ENCODE assay signal across 20 mouse cellular contexts in the genomic region with DNA sequence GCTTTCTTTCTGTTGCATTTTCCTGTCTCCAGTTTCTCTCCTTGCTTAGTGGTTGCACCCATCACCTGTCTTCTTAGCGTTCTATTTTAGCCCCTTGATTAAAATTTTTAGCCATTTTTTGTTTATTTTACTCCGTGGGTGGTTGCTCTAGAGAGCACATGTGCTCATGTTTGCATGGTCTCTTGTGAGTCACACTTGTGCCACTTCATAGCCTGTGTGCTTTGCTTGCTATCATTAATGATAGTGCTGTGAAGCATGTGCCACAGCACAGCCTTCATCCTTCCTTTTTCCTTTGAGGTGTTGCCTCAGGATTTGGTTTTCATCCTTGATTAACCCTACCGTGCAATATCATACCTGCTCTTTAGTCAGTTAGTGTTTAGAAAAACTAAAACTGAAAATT.
DNase-seq lines count a peak whose midpoint lies in the region; ATAC-seq and TF ChIP-seq lines count a peak whose summit lies in the region.
"Had no signal": no experiment of that assay in that cellular context is flagged by ENCODE, and none has a peak within 500 bp of the region (broad histone marks: within the 10 kb centered on the region; RNA-seq: fewer than 3 reads in every experiment).

No protein-coding gene starts in this region.

- no peaks in the 10 kb centered on the region for H3K27me3 ChIP-seq in stomach, embryonic 16.5 days (ENCODE audit: control insufficient read depth, insufficient read depth, low read length)
- no peaks in the 10 kb centered on the region for H3K27me3 ChIP-seq in stomach, postnatal 0 days (ENCODE audit: control insufficient read depth, insufficient read depth, low read length)
- H3K27me3 ChIP-seq: embryonic facial prominence, embryonic 12.5 days; forebrain, embryonic 13.5 days; forebrain, embryonic 15.5 days had no signal

- no peaks in the 10 kb centered on the region for H3K36me3 ChIP-seq in stomach, embryonic 16.5 days (ENCODE audit: control insufficient read depth, insufficient read depth, low read length)
- H3K36me3 ChIP-seq in stomach, postnatal 0 days (ENCODE audit: control insufficient read depth, insufficient read depth, low read length), result no peaks in the 10 kb centered on the region
- H3K36me3 ChIP-seq: embryonic facial prominence, embryonic 10.5 days; embryonic facial prominence, embryonic 12.5 days; forebrain, embryonic 15.5 days had no signal

- no peak overlapping the region for H3K4me2 ChIP-seq in stomach, embryonic 16.5 days (ENCODE audit: low read depth, low read length)
- no peak overlapping the region for H3K4me2 ChIP-seq in stomach, postnatal 0 days (replicated peaks; ENCODE audit: low read depth)
- H3K4me2 ChIP-seq: embryonic facial prominence, embryonic 12.5 days; forebrain, embryonic 13.5 days; forebrain, embryonic 15.5 days had no signal

- no peaks in the 10 kb centered on the region for H3K9me3 ChIP-seq in stomach, embryonic 16.5 days (replicated peaks; ENCODE audit: control insufficient read depth, low read length)
- no peaks in the 10 kb centered on the region for H3K9me3 ChIP-seq in stomach, postnatal 0 days (ENCODE audit: control insufficient read depth, low read length)
- H3K9me3 ChIP-seq: embryonic facial prominence, embryonic 10.5 days; embryonic facial prominence, embryonic 12.5 days; forebrain, embryonic 13.5 days; forebrain, embryonic 15.5 days had no signal

- peak; percentile 41 for DNase-seq in layer of hippocampus, adult 9-11 months
- no peak for DNase-seq in layer of hippocampus, postnatal 36 days
- DNase-seq in stomach, postnatal 0 days (ENCODE audit: low spot score), result peak; percentile 29
- DNase-seq in kidney, postnatal 25 days, result no peak
- DNase-seq: adrenal gland, adult 2 months; adrenal gland, postnatal 10 days; adrenal gland, postnatal 25 days; cerebellum, adult 11 months; cerebellum, adult 18-20 months; cerebellum, adult 8-10 months; cerebellum, adult 9-11 months; cerebellum, postnatal 14 days; cerebellum, postnatal 36 days; embryo, embryonic 11 days; forebrain, postnatal 0 days had no signal

- 48% methylated on average over 3 of the region's 3 CpGs for WGBS in stomach, embryonic 16.5 days
- 39% methylated on average over 3 of the region's 3 CpGs for WGBS in stomach, postnatal 0 days

- no peak for TF ChIP-seq CTCF in stomach, postnatal 0 days (IDR thresholded peaks at IDR 0.05; ENCODE audit: low read depth)

- ATAC-seq in stomach, embryonic 16.5 days (ENCODE audit: insufficient read depth, low FRiP score), result peak; percentile 58; the same call in 1 of the 2 replicates
- peak; percentile 93 for ATAC-seq in stomach, postnatal 0 days (ENCODE audit: low FRiP score, low TSS enrichment)
- ATAC-seq: forebrain, embryonic 13.5 days; forebrain, embryonic 15.5 days; forebrain, postnatal 0 days had no signal

- no peak for TF ChIP-seq EP300 in stomach, postnatal 0 days (optimal IDR thresholded peaks at IDR 0.05)

- no peaks in the 10 kb centered on the region for H3K4me1 ChIP-seq in stomach, embryonic 16.5 days (ENCODE audit: control insufficient read depth, insufficient read depth, low read length)
- H3K4me1 ChIP-seq in stomach, postnatal 0 days (replicated peaks; ENCODE audit: control insufficient read depth, insufficient read depth), result no peaks in the 10 kb centered on the region
- H3K4me1 ChIP-seq: embryonic facial prominence, embryonic 10.5 days; embryonic facial prominence, embryonic 12.5 days; forebrain, embryonic 13.5 days; forebrain, embryonic 15.5 days had no signal

- H3K4me3 ChIP-seq in stomach, embryonic 16.5 days (replicated peaks; ENCODE audit: low read length), result no peak overlapping the region
- H3K4me3 ChIP-seq in stomach, postnatal 0 days (ENCODE audit: low read depth, low read length), result no peak overlapping the region
- H3K4me3 ChIP-seq: embryonic facial prominence, embryonic 10.5 days; embryonic facial prominence, embryonic 12.5 days; forebrain, embryonic 13.5 days; forebrain, embryonic 15.5 days had no signal

- no peak overlapping the region for H3K9ac ChIP-seq in stomach, embryonic 16.5 days (ENCODE audit: low read length)
- no peak overlapping the region for H3K9ac ChIP-seq in stomach, postnatal 0 days (ENCODE audit: low read length)
- H3K9ac ChIP-seq: embryonic facial prominence, embryonic 12.5 days; forebrain, embryonic 13.5 days; forebrain, embryonic 15.5 days; forebrain, postnatal 0 days had no signal

- H3K27ac ChIP-seq in stomach, embryonic 16.5 days (ENCODE audit: low read length), result no peak overlapping the region
- no peak overlapping the region for H3K27ac ChIP-seq in stomach, postnatal 0 days (replicated peaks)
- H3K27ac ChIP-seq: embryonic facial prominence, embryonic 10.5 days; embryonic facial prominence, embryonic 12.5 days; forebrain, embryonic 13.5 days; forebrain, embryonic 15.5 days had no signal

Comparison
In these comparisons a context has a peak if more than half of its experiments do, and no peak if none do; other contexts are left out.
1. DNase-seq: peak in layer of hippocampus, adult 9-11 months (single experiment) and stomach, postnatal 0 days (single experiment); none in layer of hippocampus, postnatal 36 days (0 of 2) and kidney, postnatal 25 days (0 of 2).